Mouse (Mus musculus): Measurements from ENCODE around the gene Commd8. TPM values are rescaled to one million over a fixed set of nuclear protein-coding genes. Genes with fewer than 3 reads are reported as not detected.
A peak's percentile ranks its signal among the peaks of the same experiment; 100 is the strongest.

Commd8 gene
- polyA plus RNA-seq, 2 experiments = 59.3 to 152 TPM

- no peak overlapping the region for H3K27ac ChIP-seq (replicated peaks; ENCODE audit: low read depth, low read length)
- WGBS = 31% methylated on average over 3 of the region's 3 CpGs
- no peak overlapping the region for H3K4me3 ChIP-seq (replicated peaks; ENCODE audit: low read length)
- H3K4me1 ChIP-seq (ENCODE audit: control insufficient read depth, insufficient read depth, low read length) = no peaks in the 10 kb centered on the region
- H3K9ac ChIP-seq (ENCODE audit: low read depth, low read length, severe bottlenecking) = no peak overlapping the region
- peak; percentile 78 for DNase-seq (ENCODE audit: low spot score)
- no peak for ATAC-seq (ENCODE audit: low FRiP score, low read depth)
- H3K4me2 ChIP-seq (replicated peaks; ENCODE audit: low read depth, low read length, severe bottlenecking) = no peak overlapping the region
- H3K36me3 ChIP-seq (ENCODE audit: control insufficient read depth, insufficient read depth, low read length) = no peaks in the 10 kb centered on the region
- no peak for TF ChIP-seq POLR2A (IDR thresholded peaks at IDR 0.05; ENCODE audit: borderline replicate concordance, extremely low read depth, insufficient read depth, insufficient read length)
- no peaks in the 10 kb centered on the region for H3K27me3 ChIP-seq (ENCODE audit: control insufficient read depth, insufficient read depth, low read length)
- no peaks in the 10 kb centered on the region for H3K9me3 ChIP-seq (ENCODE audit: control insufficient read depth, low read length)
These were observed 4.7 kb upstream of the Commd8 start for GRCm38 (mm10) chr5:72172675-72173074.

DNA sequence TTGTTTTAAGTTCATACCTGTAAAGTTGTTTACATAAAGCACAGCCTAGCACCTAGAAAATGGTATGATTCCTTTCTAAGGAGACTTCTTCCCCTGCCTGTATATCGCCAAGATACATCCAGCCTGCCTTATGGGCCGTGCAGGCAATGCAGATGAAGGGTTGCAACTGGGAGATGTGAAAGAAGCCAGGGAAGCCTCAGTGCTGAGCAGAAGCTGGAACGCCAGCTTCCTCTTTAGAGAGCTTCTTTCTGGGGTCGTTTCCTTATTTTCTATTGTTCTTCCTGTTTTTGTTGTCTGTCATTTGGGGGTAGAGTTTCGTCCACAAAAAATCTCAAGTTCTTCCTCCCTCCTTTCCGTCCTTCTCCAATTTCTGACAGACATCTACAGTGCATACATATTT is 2.1 kb upstream of the Commd8 start:
- no peaks in the 10 kb centered on the region for H3K27me3 ChIP-seq (ENCODE audit: control insufficient read depth, insufficient read depth, low read length)
- H3K4me3 ChIP-seq (replicated peaks; ENCODE audit: low read length) = no peak overlapping the region
- peaks cover 5% of the 10 kb centered on the region for H3K4me1 ChIP-seq (ENCODE audit: control insufficient read depth, insufficient read depth, low read length)
- TF ChIP-seq POLR2A (IDR thresholded peaks at IDR 0.05; ENCODE audit: borderline replicate concordance, extremely low read depth, insufficient read depth, insufficient read length) = no peak
- H3K9me3 ChIP-seq (ENCODE audit: control insufficient read depth, low read length) = no peaks in the 10 kb centered on the region
- no peak for DNase-seq (ENCODE audit: low spot score)
- 73% methylated on average over 6 of the region's 6 CpGs for WGBS
- H3K4me2 ChIP-seq (replicated peaks; ENCODE audit: low read depth, low read length, severe bottlenecking) = no peak overlapping the region
- ATAC-seq (ENCODE audit: low FRiP score, low read depth) = no peak
- no peak overlapping the region for H3K9ac ChIP-seq (ENCODE audit: low read depth, low read length, severe bottlenecking)
- H3K36me3 ChIP-seq (ENCODE audit: control insufficient read depth, insufficient read depth, low read length) = peaks cover 3% of the 10 kb centered on the region; the same call in 1 of the 2 replicates
- no peak overlapping the region for H3K27ac ChIP-seq (replicated peaks; ENCODE audit: low read depth, low read length)

- Histone ChIP-seq H3K27me3 (ENCODE audit: control insufficient read depth, insufficient read depth, low read length) (no peaks in the 10 kb centered on the region), H3K9me3 (ENCODE audit: control insufficient read depth, low read length) (no peaks in the 10 kb centered on the region), H3K27ac (replicated peaks; ENCODE audit: low read depth, low read length) (no peak overlapping the region; the same call in 1 of the 2 replicates), H3K4me1 (ENCODE audit: control insufficient read depth, insufficient read depth, low read length) (peaks cover 5% of the 10 kb centered on the region), H3K36me3 (ENCODE audit: control insufficient read depth, insufficient read depth, low read length) (peaks cover 13% of the 10 kb centered on the region), H3K4me3 (replicated peaks; ENCODE audit: low read length) (peak overlapping the region; percentile 71), H3K4me2 (replicated peaks; ENCODE audit: low read depth, low read length, severe bottlenecking) (peak overlapping the region; percentile 45), H3K9ac (ENCODE audit: low read depth, low read length, severe bottlenecking) (no peak overlapping the region)
- WGBS = 0% methylated on average over 2 of the region's 4 CpGs
- ATAC-seq (ENCODE audit: low FRiP score, low read depth) (no peak; the same call in 1 of the 2 replicates), DNase-seq (ENCODE audit: low spot score) (no peak)
- TF ChIP-seq POLR2A (IDR thresholded peaks at IDR 0.05; ENCODE audit: borderline replicate concordance, extremely low read depth, insufficient read depth, insufficient read length) = no peak
These were observed 264 bp upstream of the Commd8 start for GRCm38 (mm10) chr5:72168285-72168621.

GRCm38 (mm10) chr5:72164386-72164785 is 3.6 kb downstream of the Commd8 start:
- Histone ChIP-seq H3K9me3 (ENCODE audit: control insufficient read depth, low read length) (no peaks in the 10 kb centered on the region), H3K9ac (ENCODE audit: low read depth, low read length, severe bottlenecking) (no peak overlapping the region), H3K4me2 (replicated peaks; ENCODE audit: low read depth, low read length, severe bottlenecking) (no peak overlapping the region), H3K27ac (replicated peaks; ENCODE audit: low read depth, low read length) (no peak overlapping the region), H3K36me3 (ENCODE audit: control insufficient read depth, insufficient read depth, low read length) (peaks cover 46% of the 10 kb centered on the region), H3K4me1 (ENCODE audit: control insufficient read depth, insufficient read depth, low read length) (peaks cover 5% of the 10 kb centered on the region), H3K4me3 (replicated peaks; ENCODE audit: low read length) (no peak overlapping the region), H3K27me3 (ENCODE audit: control insufficient read depth, insufficient read depth, low read length) (no peaks in the 10 kb centered on the region)
- WGBS = 61% methylated on average over 7 of the region's 7 CpGs
- ATAC-seq (ENCODE audit: low FRiP score, low read depth) (no peak), DNase-seq (ENCODE audit: low spot score) (no peak)
- TF ChIP-seq POLR2A (IDR thresholded peaks at IDR 0.05; ENCODE audit: borderline replicate concordance, extremely low read depth, insufficient read depth, insufficient read length) = no peak

GRCm38 (mm10) chr5:72162855-72163254 is 5.1 kb downstream of the Commd8 start:
- Histone ChIP-seq H3K9ac (ENCODE audit: low read depth, low read length, severe bottlenecking) (no peak overlapping the region), H3K4me3 (replicated peaks; ENCODE audit: low read length) (no peak overlapping the region), H3K4me1 (ENCODE audit: control insufficient read depth, insufficient read depth, low read length) (peaks cover 5% of the 10 kb centered on the region), H3K27me3 (ENCODE audit: control insufficient read depth, insufficient read depth, low read length) (no peaks in the 10 kb centered on the region), H3K27ac (replicated peaks; ENCODE audit: low read depth, low read length) (no peak overlapping the region), H3K36me3 (ENCODE audit: control insufficient read depth, insufficient read depth, low read length) (peaks cover 56% of the 10 kb centered on the region), H3K9me3 (ENCODE audit: control insufficient read depth, low read length) (no peaks in the 10 kb centered on the region), H3K4me2 (replicated peaks; ENCODE audit: low read depth, low read length, severe bottlenecking) (no peak overlapping the region)
- WGBS = 83% methylated on average over 5 of the region's 5 CpGs
- TF ChIP-seq POLR2A (IDR thresholded peaks at IDR 0.05; ENCODE audit: borderline replicate concordance, extremely low read depth, insufficient read depth, insufficient read length) = no peak
- no peak for DNase-seq (ENCODE audit: low spot score)
- ATAC-seq (ENCODE audit: low FRiP score, low read depth) = no peak

All from limb, embryonic 14.5 days (tissue).